Mouse (Mus musculus): ENCODE data around the gene Ssbp3. TPM values are rescaled to one million over a fixed set of nuclear protein-coding genes. Genes with fewer than 3 reads are reported as not detected.
A peak's percentile ranks its signal among the peaks of the same experiment; 100 is the strongest.

Gene Ssbp3
- total and polyA plus RNA-seq, 3 experiments, result 30.5 to 242 (median 116) TPM

- no peaks in the 10 kb centered on the region for H3K27me3 ChIP-seq (ENCODE audit: control insufficient read depth in 1 of 2, insufficient read depth in 2 of 2, low read length in 2 of 2)
- TF ChIP-seq USF2 (IDR thresholded peaks at IDR 0.05; ENCODE audit: borderline replicate concordance in 1 of 2, insufficient read depth in 1 of 2, low read depth in 1 of 2, low read length in 2 of 2) (no peak), ZC3H11A (IDR thresholded peaks at IDR 0.05; ENCODE audit: low read depth, low read length) (no peak), TBP (IDR thresholded peaks at IDR 0.05; ENCODE audit: low read depth, low read length) (no peak), ETS1 (IDR thresholded peaks at IDR 0.05; ENCODE audit: low read depth, low read length) (no peak), ELF1 (IDR thresholded peaks at IDR 0.05; ENCODE audit: low read depth, low read length) (no peak), POLR2A (IDR thresholded peaks at IDR 0.05; ENCODE audit: control insufficient read depth in 1 of 2, insufficient read depth in 1 of 2, low read depth in 1 of 2, low read length in 2 of 2, poor library complexity in 1 of 2) (no peak), GABPA (IDR thresholded peaks at IDR 0.05; ENCODE audit: low read depth, low read length) (no peak)
- H3K36me3 ChIP-seq (ENCODE audit: control insufficient read depth in 1 of 2, insufficient read depth in 2 of 2, low read length in 2 of 2), result peaks cover 6 to 31% of the 10 kb centered on the region in 2 experiments; a peak in 3 of 4 replicates
- no peak for DNase-seq (ENCODE audit: low read depth, low spot score)
- no peak overlapping the region for H3K27ac ChIP-seq (ENCODE audit: control insufficient read depth, low read depth, low read length)
- no peak overlapping the region for H3K9ac ChIP-seq (ENCODE audit: control insufficient read depth, low read depth, low read length, poor library complexity, severe bottlenecking)
- H3K79me2 ChIP-seq (ENCODE audit: control insufficient read depth, insufficient read depth, low read length, poor library complexity), result peaks cover 18% of the 10 kb centered on the region
- H3K4me3 ChIP-seq (ENCODE audit: control insufficient read depth in 1 of 2, insufficient read depth in 1 of 2, low read depth in 2 of 2, low read length in 2 of 2), result no peak overlapping the region
- H3K9me3 ChIP-seq (replicated peaks; ENCODE audit: insufficient read depth, low read length), result no peaks in the 10 kb centered on the region
- H3K4me1 ChIP-seq (ENCODE audit: control insufficient read depth in 1 of 2, insufficient read depth in 2 of 2, low read length in 2 of 2), result peaks cover 24 to 35% of the 10 kb centered on the region in 2 experiments
Observed at GRCm38 (mm10) chr4:106953221-106953620, 42.7 kb downstream of the Ssbp3 start.

- H3K36me3 ChIP-seq (ENCODE audit: control insufficient read depth in 1 of 2, insufficient read depth in 2 of 2, low read length in 2 of 2), result peaks cover 6 to 32% of the 10 kb centered on the region in 2 experiments; a peak in 3 of 4 replicates
- H3K4me3 ChIP-seq (ENCODE audit: control insufficient read depth in 1 of 2, insufficient read depth in 1 of 2, low read depth in 2 of 2, low read length in 2 of 2), result no peak overlapping the region
- peaks cover 24 to 40% of the 10 kb centered on the region in 2 experiments for H3K4me1 ChIP-seq (ENCODE audit: control insufficient read depth in 1 of 2, insufficient read depth in 2 of 2, low read length in 2 of 2)
- H3K27me3 ChIP-seq (ENCODE audit: control insufficient read depth in 1 of 2, insufficient read depth in 2 of 2, low read length in 2 of 2), result no peaks in the 10 kb centered on the region
- no peak for DNase-seq (ENCODE audit: low read depth, low spot score)
- H3K9ac ChIP-seq (ENCODE audit: control insufficient read depth, low read depth, low read length, poor library complexity, severe bottlenecking), result no peak overlapping the region
- peaks cover 20% of the 10 kb centered on the region for H3K79me2 ChIP-seq (ENCODE audit: control insufficient read depth, insufficient read depth, low read length, poor library complexity)
- no peaks in the 10 kb centered on the region for H3K9me3 ChIP-seq (replicated peaks; ENCODE audit: insufficient read depth, low read length)
- TF ChIP-seq MXI1 (IDR thresholded peaks at IDR 0.05; ENCODE audit: low read depth, low read length), result no peak
- H3K27ac ChIP-seq (ENCODE audit: control insufficient read depth, low read depth, low read length), result no peak overlapping the region
Observed at GRCm38 (mm10) chr4:106953760-106954159, 43.3 kb downstream of the Ssbp3 start.

- Histone ChIP-seq H3K9me3 (replicated peaks; ENCODE audit: insufficient read depth, low read length) (no peaks in the 10 kb centered on the region), H3K4me3 (ENCODE audit: control insufficient read depth in 1 of 2, insufficient read depth in 1 of 2, low read depth in 2 of 2, low read length in 2 of 2) (peak overlapping the region; percentile 20 to 39), H3K36me3 (ENCODE audit: control insufficient read depth in 1 of 2, insufficient read depth in 2 of 2, low read length in 2 of 2) (peaks cover 6 to 32% of the 10 kb centered on the region in 2 experiments; a peak in 3 of 4 replicates), H3K27ac (ENCODE audit: control insufficient read depth, low read depth, low read length) (peak overlapping the region; percentile 98), H3K79me2 (ENCODE audit: control insufficient read depth, insufficient read depth, low read length, poor library complexity) (peaks cover 29% of the 10 kb centered on the region), H3K9ac (ENCODE audit: control insufficient read depth, low read depth, low read length, poor library complexity, severe bottlenecking) (peak overlapping the region; percentile 66), H3K27me3 (ENCODE audit: control insufficient read depth in 1 of 2, insufficient read depth in 2 of 2, low read length in 2 of 2) (no peaks in the 10 kb centered on the region), H3K4me1 (ENCODE audit: control insufficient read depth in 1 of 2, insufficient read depth in 2 of 2, low read length in 2 of 2) (peaks cover 24 to 38% of the 10 kb centered on the region in 2 experiments)
- peak; percentile 96 for DNase-seq (ENCODE audit: low read depth, low spot score)
- TF ChIP-seq POLR2AphosphoS5 (IDR thresholded peaks at IDR 0.05; ENCODE audit: borderline replicate concordance, low read depth, low read length) (no peak), RCOR1 (IDR thresholded peaks at IDR 0.05; ENCODE audit: low read depth, low read length) (peak; percentile 89), POLR2AphosphoS2 (IDR thresholded peaks at IDR 0.05; ENCODE audit: low read length) (no peak), E2F4 (IDR thresholded peaks at IDR 0.05; ENCODE audit: borderline replicate concordance, low read depth, low read length) (no peak), HCFC1 (IDR thresholded peaks at IDR 0.05; ENCODE audit: low read depth, low read length) (peak; percentile 68), JUND (IDR thresholded peaks at IDR 0.05; ENCODE audit: low read depth, low read length) (0 out of 2 replicates have a peak, but pooled peaks have one; percentile 50), TCF12 (IDR thresholded peaks at IDR 0.05; ENCODE audit: low read depth, low read length) (peak; percentile 65), EP300 (IDR thresholded peaks at IDR 0.05; ENCODE audit: low read depth in 1 of 2, low read length in 2 of 2) (peak; percentile 86 to 89), TAL1 (IDR thresholded peaks at IDR 0.05; ENCODE audit: low read length) (no peak), USF2 (IDR thresholded peaks at IDR 0.05; ENCODE audit: borderline replicate concordance in 1 of 2, insufficient read depth in 1 of 2, low read depth in 1 of 2, low read length in 2 of 2) (no peak), MAFK (IDR thresholded peaks at IDR 0.05; ENCODE audit: borderline replicate concordance, low read depth, low read length) (no peak), GABPA (IDR thresholded peaks at IDR 0.05; ENCODE audit: low read depth, low read length) (no peak), MAX (IDR thresholded peaks at IDR 0.05; ENCODE audit: low read length) (peak; percentile 69; the same call in 1 of the 2 replicates), KAT2A (conservative IDR thresholded peaks at IDR 0.05; ENCODE audit: low read depth, low read length) (peak; percentile 38), NELFE (IDR thresholded peaks at IDR 0.05; ENCODE audit: low read depth, low read length) (peak; percentile 57; the same call in 1 of the 2 replicates), MEF2A (IDR thresholded peaks at IDR 0.05; ENCODE audit: extremely low read depth, insufficient replicate concordance, low read depth, low read length, poor library complexity, severe bottlenecking) (no peak)
Observed at GRCm38 (mm10) chr4:106955729-106956712, 45.5 kb downstream of the Ssbp3 start.

Data from MEL (cell line).